Mouse (Mus musculus) adrenal gland, adult 8-10 months (tissue): ENCODE measurements around the gene Casp3. TPM values are rescaled to one million over a fixed set of nuclear protein-coding genes. Genes with fewer than 3 reads are reported as not detected.
A peak's percentile ranks its signal among the peaks of the same experiment; 100 is the strongest.

Experiments
- DNase-seq: peaks from one replicate; pipeline ENCODE4 v3.0.0; 2022
- total RNA-seq, 4 experiments: library from RNA; stranded (reverse); gene quantifications; 2 replicates each; pipeline ENCODE4 v1.2.4; 2022

Gene Casp3
- total RNA-seq, 4 experiments from 2014 or later = 16.3 to 21.5 (median 18.4) TPM

DNA sequence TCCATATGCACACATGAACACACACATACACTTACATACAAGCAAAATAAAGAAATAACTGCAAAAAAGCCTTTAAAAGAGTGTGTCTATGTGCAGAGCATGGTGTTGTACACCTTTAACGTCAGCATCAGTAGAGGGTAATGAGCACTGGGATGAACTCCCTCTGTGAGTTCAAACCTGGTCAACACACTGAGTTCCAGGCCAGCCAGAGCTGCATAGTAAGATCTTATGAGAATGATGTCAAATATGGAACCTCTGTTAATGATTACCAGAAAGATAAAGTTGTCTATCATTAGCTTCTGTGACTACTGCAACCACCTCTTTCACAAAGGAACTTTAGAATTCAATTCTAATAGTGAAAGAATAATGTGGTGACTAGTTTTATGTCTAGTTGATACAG lies 10.2 kb upstream of the Casp3 start:
- no peak for DNase-seq

DNA sequence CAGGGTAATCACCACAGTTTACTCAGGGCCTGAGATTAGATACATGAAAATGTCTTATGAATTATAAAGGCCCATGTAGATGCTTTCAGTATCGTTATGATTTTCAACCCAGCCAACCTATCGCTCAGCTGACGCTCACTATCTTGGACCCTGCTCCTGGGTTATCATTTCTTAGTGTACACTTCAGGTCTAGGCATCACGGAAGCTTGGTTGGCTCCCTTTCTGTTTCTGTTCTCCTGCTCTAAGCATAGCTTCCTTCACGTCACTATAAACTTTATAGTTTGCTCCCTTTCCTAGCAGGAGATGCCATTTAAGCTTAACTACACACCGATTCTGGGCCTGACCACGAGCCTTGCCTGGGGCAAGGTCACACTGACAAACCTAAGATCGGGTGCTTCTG lies 5.5 kb upstream of the Casp3 start:
- DNase-seq = no peak

DNA sequence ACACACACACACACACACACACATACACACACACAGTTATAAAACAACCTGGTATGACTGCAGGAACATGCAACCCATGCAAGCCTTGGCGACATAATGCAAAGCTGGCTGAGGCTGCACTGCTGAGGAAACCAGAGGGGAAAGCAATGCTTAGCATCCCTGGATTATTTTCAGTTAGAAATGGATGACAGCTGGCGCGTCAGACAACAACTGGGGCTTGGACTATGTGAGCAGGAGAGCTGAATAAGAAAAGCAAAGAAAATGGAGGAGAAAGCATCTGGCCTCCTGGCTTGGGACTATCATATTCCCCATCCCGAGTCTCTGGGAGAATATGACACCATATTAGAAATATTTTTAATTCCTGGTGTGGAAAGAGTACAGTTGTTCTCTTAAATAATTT lies 4.2 kb upstream of the Casp3 start:
- no peak for DNase-seq

DNA sequence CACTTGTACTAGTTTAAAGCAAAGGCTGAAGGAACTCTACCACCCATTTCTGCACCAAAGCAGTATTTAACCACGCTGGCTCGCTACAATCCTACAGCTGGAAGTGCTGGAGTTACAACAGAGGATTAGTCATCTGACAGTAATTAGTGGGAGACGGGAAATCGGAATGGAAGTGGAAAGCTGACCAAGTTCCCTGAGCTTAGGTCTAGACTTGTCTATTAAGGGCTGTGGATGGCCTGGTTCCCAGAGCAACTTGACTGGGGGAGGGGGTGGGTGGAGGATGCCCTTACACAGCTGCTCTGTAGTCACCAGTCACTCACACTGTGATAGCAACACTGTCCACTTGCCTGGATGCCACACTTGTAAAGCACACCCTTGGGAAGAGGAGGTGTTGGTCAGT lies 3.7 kb upstream of the Casp3 start:
- no peak for DNase-seq

DNA sequence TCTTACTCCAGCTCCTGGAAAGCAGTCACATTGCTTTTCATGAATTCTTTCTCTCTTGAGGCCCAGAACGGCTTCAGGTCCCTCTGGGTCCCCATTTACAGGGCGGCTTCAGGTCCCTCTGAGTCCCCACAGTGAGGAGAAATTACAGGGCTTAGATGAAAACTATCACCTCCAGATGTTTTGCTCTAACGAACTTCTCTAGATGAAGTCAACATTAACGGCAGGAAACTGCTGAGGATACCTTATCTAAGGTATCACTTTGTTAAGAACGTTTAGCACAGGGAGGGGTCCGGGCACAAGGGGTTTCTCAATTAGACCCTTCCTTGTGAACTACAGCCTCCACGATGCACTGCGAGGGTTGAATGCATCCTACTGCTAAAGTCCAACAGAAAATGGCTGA lies 1.2 kb upstream of the Casp3 start:
- no peak for DNase-seq

DNA sequence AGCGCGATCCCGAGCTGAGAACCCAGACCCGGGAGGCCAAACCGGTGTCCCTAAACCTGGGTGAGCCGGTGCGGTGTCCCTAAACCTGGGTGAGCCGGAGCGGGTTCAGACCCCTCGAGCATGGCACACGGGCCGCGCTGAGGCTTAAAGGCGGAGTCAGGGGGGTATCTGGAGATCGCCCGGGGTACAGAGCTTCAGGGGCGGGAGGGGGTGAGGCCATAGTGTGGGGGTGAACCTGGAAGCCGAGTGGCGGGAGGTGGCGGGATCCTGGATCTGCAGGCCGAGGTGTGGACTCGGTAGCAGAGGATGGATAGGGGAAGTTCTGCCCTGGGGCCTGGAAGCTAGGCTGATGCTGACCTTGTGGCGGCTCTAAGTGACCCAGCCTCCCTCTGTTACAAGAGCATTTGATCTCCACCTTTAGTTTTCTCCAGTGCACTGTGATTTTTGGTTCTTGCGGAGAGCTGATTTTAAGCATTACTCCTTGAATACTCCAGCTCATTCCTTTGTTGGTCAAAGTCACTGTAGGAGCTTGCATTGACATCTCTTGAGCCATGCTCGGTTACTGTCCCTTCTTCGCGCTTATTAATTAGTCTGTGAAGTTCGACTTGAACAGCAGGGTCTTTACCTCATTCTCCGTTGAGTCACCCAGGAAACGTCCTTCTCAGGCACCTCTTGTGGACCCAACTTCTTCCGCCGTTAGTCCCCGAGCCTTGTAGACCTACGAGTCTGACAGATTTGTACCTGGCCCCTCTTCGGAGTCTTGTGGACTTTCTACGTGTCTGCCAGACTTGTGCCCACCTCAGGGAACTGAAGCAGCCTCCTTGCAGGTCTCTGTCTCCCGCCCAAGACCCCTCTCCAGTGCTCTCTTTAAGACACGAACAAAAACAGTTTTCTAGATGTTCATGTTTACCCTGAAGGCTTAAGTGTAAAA lies 864 bp downstream of the Casp3 start:
- peak; percentile 29 for DNase-seq

DNA sequence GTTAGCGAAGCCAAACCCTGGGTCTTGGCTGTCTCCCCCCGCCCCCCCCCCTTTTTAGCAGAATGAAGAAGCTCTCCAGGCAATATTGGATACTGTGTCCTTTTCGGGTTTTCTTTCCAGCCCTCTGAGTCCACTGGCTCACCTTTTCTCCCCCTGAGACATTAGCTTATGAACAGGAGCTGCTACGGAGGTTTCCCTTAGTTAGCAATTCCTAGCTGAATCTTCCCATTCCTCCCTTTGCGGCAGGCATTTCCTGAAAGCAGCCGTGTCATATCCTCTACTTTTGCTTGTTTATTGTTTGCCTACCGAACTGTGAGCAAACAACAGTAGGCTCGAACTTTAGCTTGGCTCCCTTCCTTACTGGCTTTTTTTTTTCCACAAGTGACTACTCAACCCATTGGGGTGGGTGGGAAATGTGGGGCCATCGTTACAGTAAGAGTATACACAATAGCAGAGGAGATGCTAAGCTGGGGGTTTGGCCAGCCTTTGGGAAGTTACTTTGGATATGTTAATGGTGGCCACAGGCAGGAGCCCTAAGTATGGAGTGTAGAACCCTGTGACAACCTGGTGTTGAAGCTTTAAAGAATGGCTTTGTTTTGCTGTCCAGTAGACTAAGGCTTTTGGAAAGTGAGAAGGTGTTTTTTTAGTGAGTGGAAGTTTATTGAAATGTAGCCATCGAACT lies 1.7 kb downstream of the Casp3 start:
- DNase-seq = no peak

DNA sequence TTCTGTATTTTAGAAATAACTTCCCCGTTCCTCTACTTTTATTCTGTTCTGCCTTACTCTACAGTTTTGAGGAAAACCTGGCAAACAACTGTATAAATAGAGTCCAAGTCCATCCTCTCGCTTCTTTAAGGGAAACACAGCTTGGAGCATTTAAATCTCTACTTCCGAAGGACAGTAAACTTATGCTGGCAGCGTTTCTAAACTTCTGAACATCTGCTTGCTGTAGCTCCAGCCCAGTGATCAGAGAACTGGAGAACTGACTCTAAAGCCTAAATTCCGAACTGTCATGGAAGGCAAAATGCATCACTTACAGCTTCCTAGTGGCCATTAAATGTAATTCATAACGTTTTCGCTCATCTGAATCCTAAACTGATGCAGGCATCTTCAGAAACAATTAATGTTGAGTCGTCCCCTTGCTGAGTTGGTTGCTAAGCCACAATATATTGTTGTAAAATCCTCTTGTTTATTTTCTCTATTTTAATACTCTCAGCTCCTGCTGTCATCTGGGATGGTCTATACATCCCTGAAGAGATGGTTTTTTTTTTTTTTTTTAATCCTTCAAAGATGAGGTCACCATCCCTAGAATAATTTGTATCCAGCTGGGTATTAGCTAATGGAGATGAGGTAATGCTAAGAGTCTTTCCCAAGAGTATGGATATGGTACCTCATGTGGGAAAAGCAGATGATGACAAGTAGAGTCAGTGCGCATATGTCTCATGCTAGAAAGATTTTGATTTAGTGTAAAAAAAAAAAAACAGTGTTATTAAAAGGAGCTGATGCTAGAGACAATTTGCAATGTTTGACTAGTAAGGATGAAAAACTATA lies 5.6 kb downstream of the Casp3 start:
- no peak for DNase-seq

DNA sequence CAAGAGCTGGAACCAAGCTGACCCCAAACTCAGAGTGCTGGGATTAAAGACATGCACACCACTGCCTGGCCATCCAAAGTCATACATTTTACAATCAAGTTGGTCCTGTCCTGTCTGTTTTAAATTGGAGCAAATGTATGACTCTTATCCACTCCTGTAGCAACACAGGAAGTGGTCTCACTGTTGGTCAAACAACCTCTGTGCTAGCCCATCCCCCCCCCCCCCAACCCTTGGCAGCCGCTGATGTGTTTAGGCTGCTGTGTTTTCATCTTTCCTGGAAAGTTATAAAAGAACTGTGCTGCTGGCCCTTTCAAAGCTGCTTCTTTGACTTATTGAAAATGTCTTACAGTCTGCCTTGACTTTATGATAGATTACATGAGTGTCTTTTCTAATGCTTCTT lies 8.1 kb downstream of the Casp3 start:
- DNase-seq = no peak

DNA sequence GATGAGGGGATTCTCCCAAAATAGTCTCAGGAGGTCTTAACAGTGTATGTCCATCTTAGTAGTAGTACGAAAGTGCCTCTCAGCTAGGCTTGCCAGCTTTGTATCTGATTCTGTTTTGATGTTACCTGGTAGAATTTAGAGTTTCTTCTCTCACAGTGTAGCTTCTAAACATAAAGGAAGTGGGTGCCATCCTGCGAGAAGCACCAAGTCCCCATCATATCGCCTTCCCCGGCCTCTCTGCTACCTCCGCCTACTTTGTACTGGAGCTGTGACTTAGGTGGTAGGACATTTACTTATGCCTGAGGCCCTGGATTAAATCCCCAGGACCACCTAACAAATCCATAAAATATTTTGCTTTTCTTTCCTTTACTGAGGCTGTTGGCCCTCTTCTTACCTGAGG lies 9.6 kb downstream of the Casp3 start:
- no peak for DNase-seq

DNA sequence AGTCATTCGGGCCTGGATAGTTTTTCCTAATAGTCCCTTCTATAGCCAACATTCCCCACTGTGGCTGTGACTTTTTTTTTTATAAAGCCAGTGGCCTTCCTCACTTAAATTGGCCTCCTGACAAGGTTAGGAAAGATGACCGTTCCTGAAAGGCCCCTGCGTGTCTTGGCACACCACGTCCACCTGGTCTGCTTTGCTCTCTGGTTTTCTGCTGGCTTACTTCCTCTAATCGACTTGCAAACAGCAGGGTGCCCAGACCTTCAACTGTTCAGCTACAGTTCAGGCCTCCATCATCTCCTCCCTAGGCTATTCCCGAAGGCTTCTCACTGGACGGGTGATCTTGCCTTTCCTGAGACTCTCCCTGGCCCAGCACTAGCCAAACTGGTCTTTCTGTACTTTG lies 10.8 kb downstream of the Casp3 start:
- no peak for DNase-seq

DNA sequence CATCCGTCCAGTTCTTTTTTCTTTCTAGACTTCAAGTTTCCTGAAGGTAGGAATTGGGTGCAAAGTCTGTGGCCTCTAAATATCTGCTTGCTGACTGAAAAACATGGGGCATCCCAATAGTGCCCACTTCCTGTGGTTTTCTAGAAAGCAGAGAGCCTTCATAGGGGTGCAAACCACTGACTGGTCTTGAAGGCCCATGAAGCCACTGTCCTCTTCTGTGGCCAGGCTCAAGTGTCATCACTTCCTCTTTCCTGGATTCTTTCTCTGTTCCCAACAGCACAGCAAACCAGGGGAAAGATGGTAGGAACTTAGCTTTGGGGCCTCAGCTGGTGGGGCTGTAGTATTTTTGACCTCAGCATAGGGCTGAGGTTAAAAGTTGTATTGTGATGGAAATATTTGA lies 11.6 kb downstream of the Casp3 start:
- DNase-seq = no peak

DNA sequence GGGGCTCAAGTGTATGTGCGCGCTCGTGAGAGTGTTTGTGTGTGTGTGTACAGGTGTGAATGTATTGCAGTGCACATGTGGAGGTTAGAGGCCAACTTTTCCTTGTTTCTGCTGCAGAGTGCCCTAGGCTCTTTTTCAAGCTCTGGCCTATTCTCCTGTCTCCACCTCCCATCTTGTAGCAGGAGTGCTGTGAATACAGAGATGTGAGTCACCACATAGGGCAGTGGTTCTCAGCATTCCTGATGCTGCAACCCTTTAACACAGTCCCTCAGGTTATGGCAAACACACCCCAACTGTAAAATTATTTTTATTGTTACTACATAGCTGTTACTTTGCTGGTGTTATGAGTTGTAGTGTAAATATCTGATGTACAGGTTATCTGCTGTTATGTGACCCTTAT lies 13.3 kb downstream of the Casp3 start:
- no peak for DNase-seq

DNA sequence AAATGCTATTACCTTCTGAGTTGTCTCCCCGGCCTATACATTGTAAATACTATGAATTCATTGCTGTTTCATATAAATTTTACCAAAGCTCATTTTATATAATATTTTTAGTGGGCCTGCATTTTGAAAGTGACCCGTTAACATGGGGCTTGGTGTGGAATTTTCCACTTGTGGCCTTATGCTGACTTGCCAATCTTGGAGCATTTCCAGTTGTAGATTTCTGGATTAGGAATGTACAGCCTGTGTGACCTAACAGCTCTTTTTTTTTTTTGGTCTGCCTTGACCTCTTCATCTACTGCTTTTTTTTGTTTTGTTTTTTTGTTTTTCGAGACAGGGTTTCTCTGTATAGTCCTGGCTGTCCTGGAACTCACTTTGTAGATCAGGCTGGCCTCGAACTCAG lies 13.8 kb downstream of the Casp3 start:
- no peak for DNase-seq

DNA sequence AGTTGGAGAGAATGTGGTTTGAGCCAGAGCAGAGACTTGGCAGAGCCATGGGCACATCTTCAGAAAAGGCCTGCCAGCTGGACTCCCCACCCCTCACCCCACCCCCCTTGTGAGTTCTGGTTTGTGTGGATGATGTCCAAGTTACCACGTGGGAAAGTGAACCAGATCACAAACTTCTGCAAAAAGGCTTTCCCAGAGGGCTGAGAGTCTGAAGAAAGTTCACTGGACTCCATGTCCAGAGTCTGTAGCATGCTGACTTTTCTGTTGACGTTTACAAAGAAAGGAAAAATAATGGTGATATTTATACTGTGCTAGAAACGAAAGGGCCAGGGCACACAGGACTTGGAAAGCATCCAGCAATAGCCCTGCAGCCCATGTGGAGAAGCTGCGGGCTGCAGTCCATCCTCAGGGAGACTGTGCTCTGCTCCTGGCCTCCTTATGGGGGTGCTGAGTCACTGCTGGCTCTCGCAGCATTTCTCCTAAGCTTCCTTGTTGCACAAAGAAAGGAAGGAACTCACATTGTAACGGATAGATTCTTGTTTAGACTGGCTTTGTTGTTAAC lies 22.0 kb downstream of the Casp3 start:
- peak; percentile 31 for DNase-seq

DNA sequence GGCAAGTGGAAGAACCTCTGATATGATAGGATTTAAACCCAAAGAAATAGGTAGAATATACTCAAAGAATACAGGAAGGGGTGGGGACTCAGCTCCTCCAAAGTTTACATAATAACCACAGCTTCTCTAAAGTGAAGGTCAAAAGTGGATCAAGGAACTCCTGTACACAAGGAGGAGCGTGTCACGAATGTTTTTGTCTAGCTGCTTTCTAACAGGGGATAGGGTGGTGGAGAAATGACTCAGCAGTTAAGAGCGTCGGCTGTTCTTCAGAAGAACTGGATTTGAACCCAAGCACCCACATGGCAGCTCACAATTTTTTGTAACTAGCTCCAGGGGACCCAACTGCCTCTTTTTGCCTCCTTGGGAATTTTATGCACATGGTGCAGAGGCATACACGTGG lies 22.8 kb downstream of the Casp3 start:
- no peak for DNase-seq

DNA sequence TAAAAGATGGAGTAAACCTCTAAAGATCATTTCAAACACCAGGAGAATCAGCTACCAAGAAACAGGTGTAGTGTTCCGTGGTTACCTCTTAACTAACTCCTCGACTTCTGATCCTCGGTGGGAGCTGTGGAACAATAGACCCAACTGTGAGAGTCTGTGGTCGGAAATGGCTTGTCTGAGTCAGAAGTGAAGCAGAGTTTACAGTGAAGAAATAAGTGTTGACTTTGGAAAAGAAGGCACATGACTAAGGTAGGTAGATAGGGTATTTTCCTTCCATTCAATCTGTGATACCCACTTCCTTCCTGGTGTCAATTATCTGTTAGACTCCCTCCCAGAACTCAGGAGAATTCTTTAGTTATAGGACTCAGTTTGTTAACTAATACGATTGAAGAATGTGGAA lies 24.2 kb downstream of the Casp3 start:
- DNase-seq = no peak

DNA sequence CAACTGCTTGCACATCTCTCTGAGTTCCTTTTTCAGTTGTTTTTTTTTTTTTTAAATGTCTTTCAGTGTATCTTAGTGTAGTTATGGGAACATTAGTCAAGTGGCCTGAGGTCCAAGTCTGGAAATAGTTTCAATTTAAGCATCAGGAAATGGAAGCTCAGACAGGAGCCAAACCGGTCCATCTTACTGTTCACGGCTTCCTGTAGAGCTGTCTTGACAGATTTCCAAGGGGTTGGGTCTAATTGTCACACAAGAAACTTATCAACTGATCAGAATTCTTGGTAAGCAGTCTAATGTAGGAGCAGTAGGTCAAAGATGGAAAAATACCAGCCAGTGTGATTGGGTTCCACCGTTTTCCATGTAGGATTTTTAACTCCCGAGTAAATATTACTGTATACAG lies 31.3 kb downstream of the Casp3 start:
- DNase-seq = no peak

DNA sequence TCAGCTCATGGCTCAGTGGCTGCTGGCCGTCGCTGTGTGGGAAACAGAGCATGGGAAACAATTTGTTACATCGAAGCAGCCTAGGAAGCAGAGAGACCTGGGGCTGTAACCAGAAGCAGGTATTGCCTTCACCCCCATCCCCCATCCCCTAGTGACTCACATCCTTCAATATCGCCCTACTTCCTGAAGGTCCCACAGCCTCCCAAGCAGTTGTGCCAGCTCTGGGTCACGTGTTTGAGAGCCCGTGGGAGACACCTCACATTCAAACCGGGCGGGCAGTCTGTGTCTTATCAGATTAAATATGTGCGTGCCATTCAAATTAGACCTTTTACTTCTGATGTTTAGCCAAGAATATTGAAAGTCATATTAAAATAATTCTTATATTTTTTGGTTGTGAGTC lies 34.8 kb downstream of the Casp3 start:
- DNase-seq = peak; percentile 73

DNA sequence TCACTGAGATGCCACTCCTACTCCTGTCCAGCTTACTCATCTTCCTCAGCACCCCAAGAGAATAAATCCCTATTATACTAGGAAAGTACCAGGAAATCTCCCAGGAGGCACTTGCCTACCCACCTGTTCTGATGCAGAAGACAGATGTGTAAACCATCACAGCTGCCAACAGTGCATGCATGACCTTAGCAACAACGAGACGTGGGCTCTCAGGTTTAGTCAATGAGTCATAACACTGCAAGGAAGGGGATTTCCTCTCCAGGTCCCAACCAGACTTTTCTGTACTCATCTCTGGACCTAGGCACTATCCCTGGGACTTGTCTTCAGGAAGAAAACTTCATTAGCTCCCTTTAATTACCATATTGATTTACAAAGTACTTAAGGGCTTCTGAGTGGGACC lies 38.8 kb downstream of the Casp3 start:
- no peak for DNase-seq

DNA sequence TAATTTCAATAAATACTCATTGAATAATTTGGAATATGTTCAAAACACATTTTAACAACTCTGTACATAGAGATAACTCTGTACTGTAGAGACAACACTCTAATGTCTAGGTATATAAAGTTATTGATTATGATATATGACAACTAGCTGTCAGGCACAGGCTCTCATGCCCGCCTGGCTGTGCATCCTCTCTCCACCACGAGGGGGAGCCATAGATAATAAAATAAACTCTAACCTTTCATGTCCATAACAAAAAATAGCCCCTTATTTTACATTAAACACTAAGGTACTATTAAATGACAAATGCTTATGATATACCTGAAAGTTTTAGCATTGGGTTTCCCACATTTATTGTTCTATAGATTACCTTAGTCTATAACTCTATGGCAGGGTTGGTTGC lies 54.4 kb downstream of the Casp3 start:
- DNase-seq = peak; percentile 25

DNA sequence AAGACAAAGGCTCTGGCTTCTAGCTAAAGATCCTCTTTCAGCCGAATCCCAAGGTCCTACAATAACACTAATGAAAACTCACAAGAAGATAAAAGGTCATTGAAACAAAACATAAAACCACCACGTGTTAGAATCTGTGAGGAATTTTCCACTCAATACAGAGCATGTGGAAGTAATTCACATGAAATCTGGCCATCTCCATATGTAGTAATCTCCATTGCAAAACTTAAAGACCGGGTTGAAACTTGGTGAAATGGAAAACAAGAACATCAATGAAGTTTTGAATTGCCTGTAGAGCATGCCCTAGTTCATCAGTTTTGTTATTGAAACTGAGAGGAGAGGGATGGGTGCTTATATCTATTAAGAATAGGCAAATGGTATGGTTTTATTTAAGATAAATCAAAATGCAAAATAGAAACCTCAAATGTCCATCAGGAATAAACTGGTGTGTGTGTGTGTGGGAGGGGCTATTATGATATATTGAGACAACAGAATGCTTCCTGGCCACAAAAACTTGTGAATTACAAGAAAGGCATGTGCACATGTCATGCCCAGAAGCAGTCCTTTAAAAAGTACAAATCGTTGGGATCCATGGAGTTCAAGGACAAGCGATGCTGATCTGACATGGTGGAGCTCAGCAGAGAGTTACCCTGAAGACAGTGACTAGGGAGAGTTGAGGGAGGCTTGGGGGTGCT lies 63.7 kb downstream of the Casp3 start:
- DNase-seq = no peak
